Mouse (Mus musculus) midbrain, postnatal 0 days (tissue): ENCODE data around the gene Bphl. TPM values are rescaled to one million over a fixed set of nuclear protein-coding genes. Genes with fewer than 3 reads are reported as not detected.

Experiments
- ATAC-seq: fragments of 200-750 bp; cut with Nextera tagmentation; 2 replicates; pipeline ENCODE4 v1.8.0; 2017; ENCODE audit warnings: moderate number of reproducible peaks, mild to moderate bottlenecking, moderate TSS enrichment, moderate library complexity; ENCODE audit not compliant: low FRiP score
- DNase-seq: peaks from one replicate; pipeline ENCODE4 v3.0.0-alpha.2; 2015; ENCODE audit warnings: low spot score
- H3K27ac ChIP-seq: fragments of 300-500 bp; sonication (generic); 2 replicates; pipeline ENCODE4 v1.5.1; 2014; ENCODE audit warnings: low read depth, mild to moderate bottlenecking, low read length, mixed read lengths
- H3K27me3 ChIP-seq: fragments of 300-500 bp; sonication (generic); 2 replicates; pipeline ENCODE4 v1.6.1; 2014; ENCODE audit warnings: low read length, control low read depth, mixed read lengths; ENCODE audit not compliant: insufficient read depth
- H3K36me3 ChIP-seq: fragments of 300-500 bp; sonication (generic); 2 replicates; pipeline ENCODE4 v1.6.1; 2014; ENCODE audit warnings: low read length, control low read depth, mixed read lengths; ENCODE audit not compliant: insufficient read depth
- H3K4me1 ChIP-seq: fragments of 300-500 bp; sonication (generic); 2 replicates; pipeline ENCODE4 v1.6.1; 2014; ENCODE audit warnings: mild to moderate bottlenecking, control low read depth, antibody characterized with exemption, low read length, mixed read lengths; ENCODE audit not compliant: insufficient read depth
- H3K4me2 ChIP-seq: fragments of 300-500 bp; sonication (generic); 2 replicates; pipeline ENCODE4 v1.6.1; 2014; ENCODE audit warnings: low read depth, mild to moderate bottlenecking, low read length, mixed read lengths; ENCODE audit not compliant: poor library complexity, severe bottlenecking
- H3K4me3 ChIP-seq: fragments of 300-500 bp; sonication (generic); 2 replicates; pipeline ENCODE4 v1.5.1; 2014; ENCODE audit warnings: low read depth, mild to moderate bottlenecking, low read length, moderate library complexity
- H3K9ac ChIP-seq: fragments of 300-500 bp; sonication (generic); replicated peaks from 2 replicates; pipeline ENCODE4 v1.6.1; 2014; ENCODE audit warnings: mild to moderate bottlenecking, low read length, moderate library complexity, mixed read lengths; ENCODE audit not compliant: poor library complexity, severe bottlenecking
- H3K9me3 ChIP-seq: fragments of 300-500 bp; sonication (generic); 2 replicates; pipeline ENCODE4 v1.6.1; 2016; ENCODE audit warnings: low read length, control low read depth
- CTCF ChIP-seq: IDR thresholded peaks from 2 replicates; pipeline ENCODE4 v1.5.1; 2016; ENCODE audit warnings: antibody characterized with exemption, mild to moderate bottlenecking
- WGBS: fragments of 180-500 bp; shearing (Covaris S2); extraction: QIAGEN DNeasy Blood & Tissue Kit; methylation state at CpG from one replicate; pipeline ENCODE4 v1.1.7; 2014; 5-methylcytosine and 5-hydroxymethylcytosine counted together
- polyA plus RNA-seq: library from polyadenylated mRNA; unstranded; fragments of >200 nt; fragmentation: Nextera tagmentation; extraction: Ambion mirVana; gene quantifications from 2 replicates; pipeline ENCODE4 v1.2.1, GENCODE M21; 2015
- total RNA-seq: library from RNA; depleted of rRNA; stranded (reverse); fragments of >200 nt; gene quantifications from 2 replicates; pipeline ENCODE4 v1.2.3, GENCODE M21; 2014

Bphl gene
- total and polyA plus RNA-seq, 2 experiments from 2014 or later: 42.7 to 47.7 TPM

GRCm38 (mm10) chr13:34007234-34007633 lies 30.2 kb upstream of the Bphl start:
- no peaks in the 10 kb centered on the region for H3K4me1 ChIP-seq
- ATAC-seq (no peak), DNase-seq (no peak)
- no peak overlapping the region for H3K9ac ChIP-seq
- no peak overlapping the region for H3K4me2 ChIP-seq
- H3K9me3 ChIP-seq: no peaks in the 10 kb centered on the region
- H3K36me3 ChIP-seq: peaks cover 17% of the 10 kb centered on the region; the same call in 1 of the 2 replicates
- H3K4me3 ChIP-seq: no peak overlapping the region
- H3K27ac ChIP-seq: no peak overlapping the region
- WGBS: 87% methylated on average over 2 of the region's 2 CpGs
- TF ChIP-seq CTCF: no peak
- H3K27me3 ChIP-seq: no peaks in the 10 kb centered on the region

- no peak overlapping the region for H3K9ac ChIP-seq
- DNase-seq (peak; percentile 69), ATAC-seq (no peak; the same call in 1 of the 2 replicates)
- WGBS: 80% methylated on average over 9 of the region's 9 CpGs
- no peaks in the 10 kb centered on the region for H3K27me3 ChIP-seq
- no peaks in the 10 kb centered on the region for H3K4me1 ChIP-seq
- no peak for TF ChIP-seq CTCF
- no peak overlapping the region for H3K4me2 ChIP-seq
- no peak overlapping the region for H3K27ac ChIP-seq
- no peaks in the 10 kb centered on the region for H3K9me3 ChIP-seq
- peaks cover 35% of the 10 kb centered on the region; the same call in 1 of the 2 replicates for H3K36me3 ChIP-seq
- no peak overlapping the region for H3K4me3 ChIP-seq
These were observed 20.3 kb upstream of the Bphl start for GRCm38 (mm10) chr13:34016927-34017569.

- 85% methylated on average over 1 of the region's 1 CpGs for WGBS
These were observed 18.9 kb upstream of the Bphl start for GRCm38 (mm10) chr13:34018521-34018920.

GRCm38 (mm10) chr13:34021998-34022397 lies 15.4 kb upstream of the Bphl start:
- DNase-seq: no peak

More at GRCm38 (mm10) chr13:34018521-34018920, 18.9 kb upstream of the Bphl start:
- no peaks in the 10 kb centered on the region for H3K4me1 ChIP-seq
- ATAC-seq (no peak), DNase-seq (peak; percentile 24)
- no peaks in the 10 kb centered on the region for H3K27me3 ChIP-seq
- TF ChIP-seq CTCF: no peak
- H3K27ac ChIP-seq: no peak overlapping the region
- no peaks in the 10 kb centered on the region for H3K9me3 ChIP-seq
- no peak overlapping the region for H3K4me3 ChIP-seq
- peaks cover 36% of the 10 kb centered on the region; the same call in 1 of the 2 replicates for H3K36me3 ChIP-seq
- H3K4me2 ChIP-seq: no peak overlapping the region
- no peak overlapping the region for H3K9ac ChIP-seq

GRCm38 (mm10) chr13:34032041-34032440 lies 5.4 kb upstream of the Bphl start:
- Histone ChIP-seq H3K4me2 (no peak overlapping the region), H3K9me3 (no peaks in the 10 kb centered on the region), H3K27me3 (no peaks in the 10 kb centered on the region), H3K36me3 (peaks cover 35% of the 10 kb centered on the region), H3K4me1 (no peaks in the 10 kb centered on the region), H3K9ac (no peak overlapping the region), H3K27ac (no peak overlapping the region), H3K4me3 (no peak overlapping the region)
- DNase-seq: no peak
- ATAC-seq: no peak
- WGBS: 80% methylated on average over 2 of the region's 2 CpGs
- TF ChIP-seq CTCF: no peak

More at GRCm38 (mm10) chr13:34021998-34022397, 15.4 kb upstream of the Bphl start:
- TF ChIP-seq CTCF: no peak
- Histone ChIP-seq H3K4me3 (no peak overlapping the region), H3K27ac (no peak overlapping the region), H3K4me2 (no peak overlapping the region), H3K9me3 (no peaks in the 10 kb centered on the region), H3K4me1 (no peaks in the 10 kb centered on the region), H3K36me3 (peaks cover 18% of the 10 kb centered on the region; the same call in 1 of the 2 replicates), H3K27me3 (no peaks in the 10 kb centered on the region), H3K9ac (no peak overlapping the region)
- no peak for ATAC-seq
- 86% methylated on average over 2 of the region's 2 CpGs for whole genome bisulfite sequencing

- H3K36me3 ChIP-seq: peaks cover 25% of the 10 kb centered on the region
- no peaks in the 10 kb centered on the region for H3K9me3 ChIP-seq
- no peaks in the 10 kb centered on the region for H3K27me3 ChIP-seq
- TF ChIP-seq CTCF: no peak
- peaks cover 3% of the 10 kb centered on the region; the same call in 1 of the 2 replicates for H3K4me1 ChIP-seq
- WGBS: 81% methylated on average over 3 of the region's 3 CpGs
- no peak overlapping the region for H3K27ac ChIP-seq
- H3K9ac ChIP-seq: no peak overlapping the region
- ATAC-seq: no peak
- no peak overlapping the region for H3K4me2 ChIP-seq
- DNase-seq: no peak
- no peak overlapping the region for H3K4me3 ChIP-seq
These were observed 2.0 kb upstream of the Bphl start for GRCm38 (mm10) chr13:34035424-34035823.
